Mouse (Mus musculus) granulocyte monocyte progenitor cell, adult 5-6 weeks (primary cell): ENCODE measurements around the gene Tars2. TPM values are rescaled to one million over a fixed set of nuclear protein-coding genes. Genes with fewer than 3 reads are reported as not detected.
"Not testable (repeated sequence)": the region's sequence is repeated elsewhere in the genome, so short reads cannot be mapped to it uniquely, and the experiment has no call there.

Experiments used
- ATAC-seq: replicated peaks from 2 replicates; pipeline ENCODE4 v1.8.0; 2016; ENCODE audit warnings: mild to moderate bottlenecking, moderate TSS enrichment, inconsistent platforms; ENCODE audit not compliant: poor library complexity, severe bottlenecking
- total RNA-seq, 2 experiments: library from RNA; stranded (forward) in 1 of 2; stranded (reverse) in 1 of 2; fragments of 200-712, 200-1000 nt in 1 of 2; fragments of >200 nt in 1 of 2; fragmentation: Nextera tagmentation in 1 of 2; gene quantifications; 2 replicates each; pipeline ENCODE4 v1.2.3; 2014 to 2017

The Tars2 gene
- total RNA-seq, 2 experiments from 2014 or later, result 47.6 to 63.0 TPM

GRCm38 (mm10) chr3:95698286-95698685 is 61.7 kb downstream of the Tars2 start:
- ATAC-seq, result no peak

DNA sequence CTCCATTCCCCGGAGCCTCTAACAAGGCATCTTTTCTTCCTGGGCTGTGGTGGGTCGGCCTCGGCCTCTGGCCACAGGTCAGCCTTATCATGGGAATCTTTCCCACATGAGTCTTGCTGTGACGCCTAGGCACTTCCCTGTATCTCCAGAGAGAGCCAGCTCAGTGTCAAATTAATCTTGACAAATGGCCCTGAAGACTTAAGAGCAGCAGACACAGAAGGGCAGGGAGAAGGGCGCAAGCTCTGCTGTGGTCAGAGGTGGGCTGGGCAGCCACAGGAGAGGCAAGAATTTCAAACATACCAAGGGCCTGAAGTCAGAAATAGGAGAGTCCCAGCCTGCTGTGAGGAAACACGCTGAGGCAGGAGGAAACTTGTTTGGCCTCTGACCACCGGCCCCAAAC is 63.6 kb downstream of the Tars2 start:
- no peak for ATAC-seq

GRCm38 (mm10) chr3:95695796-95696195 is 64.2 kb downstream of the Tars2 start:
- no peak for ATAC-seq

DNA sequence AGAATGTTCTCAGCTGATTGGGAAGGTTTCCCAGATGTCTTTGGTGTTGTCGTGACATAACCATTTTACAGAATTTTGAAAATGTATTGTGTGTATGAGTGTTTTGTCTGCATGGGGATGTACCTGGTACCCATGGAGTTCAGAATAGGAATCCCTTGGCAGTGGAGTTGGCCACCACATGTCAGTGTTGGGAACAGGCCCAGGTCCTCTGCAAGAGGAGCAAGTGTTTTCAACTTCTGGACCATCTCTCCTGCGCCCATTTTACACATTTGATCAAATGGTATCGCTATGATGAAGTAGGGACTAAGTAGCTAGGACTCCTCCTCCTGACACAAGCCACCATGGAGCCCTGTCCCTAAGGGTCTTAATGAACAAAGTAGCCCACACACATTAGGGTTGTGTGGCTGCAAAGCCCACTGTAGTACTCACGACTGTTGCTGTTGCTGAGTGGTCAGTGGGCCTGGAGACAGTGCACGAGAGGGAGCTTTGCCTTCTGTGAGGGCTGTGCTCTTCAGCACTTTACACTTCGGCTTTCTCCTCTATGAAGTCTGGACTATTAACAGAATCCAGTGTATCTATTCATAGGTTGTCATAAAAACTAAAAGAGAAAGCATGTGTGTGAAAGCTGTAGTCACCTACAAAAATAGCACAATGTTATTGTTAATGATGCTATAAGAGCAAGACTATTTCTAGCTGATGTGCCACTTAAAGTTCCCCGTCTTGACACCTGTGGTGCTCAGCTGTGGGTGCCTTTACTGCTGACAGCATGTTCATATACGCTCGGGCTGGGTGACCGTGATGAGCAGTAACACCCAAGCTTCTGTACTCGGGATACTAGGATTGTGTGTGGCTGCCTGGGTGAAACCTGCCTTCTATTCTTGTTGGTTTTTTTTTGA is 65.0 kb downstream of the Tars2 start:
- ATAC-seq, result no peak

- ATAC-seq, result peak; percentile 68
These were observed 65.9 kb downstream of the Tars2 start for GRCm38 (mm10) chr3:95693821-95694807.

DNA sequence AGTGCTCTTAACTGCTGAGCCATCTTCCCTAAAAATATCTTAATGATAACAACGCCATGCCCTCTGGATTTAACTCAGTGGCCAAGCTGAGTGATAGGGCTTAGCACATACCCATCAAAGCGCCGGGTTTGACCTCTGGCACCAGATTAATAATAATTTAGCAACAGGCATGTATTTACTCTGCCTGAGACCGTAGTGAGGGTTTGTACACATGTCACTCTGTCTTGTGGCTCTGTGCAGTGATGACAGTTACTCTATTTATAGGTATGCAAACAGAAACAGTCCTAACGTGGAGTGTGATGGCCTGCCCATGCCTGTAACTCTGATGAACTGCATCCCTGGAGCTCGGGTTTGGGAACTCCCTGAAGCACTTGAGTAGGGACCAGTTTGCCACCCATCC is 67.3 kb downstream of the Tars2 start:
- ATAC-seq, result no peak

DNA sequence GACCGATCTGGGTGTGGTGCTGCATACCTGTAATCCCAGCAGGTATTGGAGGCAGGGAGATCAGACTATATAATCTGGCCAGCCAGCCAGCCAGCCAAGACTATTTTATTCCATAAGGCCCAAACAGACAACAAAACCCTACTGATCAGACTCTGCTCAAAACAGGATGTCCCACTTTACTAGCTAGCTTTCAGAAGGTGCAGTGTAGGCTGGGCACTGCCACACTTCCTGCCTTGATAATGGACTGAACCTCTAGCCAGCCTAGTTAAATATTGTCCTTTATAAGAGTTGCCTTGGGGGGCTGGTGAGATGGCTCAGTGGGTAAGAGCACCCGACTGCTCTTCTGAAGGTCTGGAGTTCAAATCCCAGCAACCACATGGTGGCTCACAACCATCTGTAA is 69.5 kb downstream of the Tars2 start:
- not testable (repeated sequence) for ATAC-seq

Other genes starting within 250 kb of the Tars2 start
- 26.1 and 42.2 TPM in 2 replicates for gene Ctss, start 233.4 kb downstream of the Tars2 start, total RNA-seq (2014; fragmentation: Nextera tagmentation)
- gene Ctss, start 233.4 kb downstream of the Tars2 start, total RNA-seq (2017), result 74.5 and 94.5 TPM in 2 replicates
- not detected in 2 replicates for gene Hormad1, start 200.5 kb downstream of the Tars2 start, total RNA-seq (2014; fragmentation: Nextera tagmentation)
- not detected in 2 replicates for gene Hormad1, start 200.5 kb downstream of the Tars2 start, total RNA-seq (2017)
- 32.6 and 41.0 TPM in 2 replicates for gene Golph3l, start 171.3 kb downstream of the Tars2 start, total RNA-seq (2014; fragmentation: Nextera tagmentation)
- 48.4 and 54.8 TPM in 2 replicates for gene Golph3l, start 171.3 kb downstream of the Tars2 start, total RNA-seq (2017)
- gene Ensa, start 135.2 kb downstream of the Tars2 start, total RNA-seq (2014; fragmentation: Nextera tagmentation), result 44.2 and 44.3 TPM in 2 replicates
- 47.7 and 63.0 TPM in 2 replicates for gene Ensa, start 135.2 kb downstream of the Tars2 start, total RNA-seq (2017)
- gene Mcl1, start 101.4 kb downstream of the Tars2 start, total RNA-seq (2014; fragmentation: Nextera tagmentation), result 88.5 and 94.4 TPM in 2 replicates
- gene Mcl1, start 101.4 kb downstream of the Tars2 start, total RNA-seq (2017), result 123 and 124 TPM in 2 replicates
- 0.23 and 1.4 TPM in 2 replicates for gene Adamtsl4, start 72.3 kb downstream of the Tars2 start, total RNA-seq (2014; fragmentation: Nextera tagmentation)
- 0.17 TPM in 1 of 2 replicates, not detected in the other for gene Adamtsl4, start 72.3 kb downstream of the Tars2 start, total RNA-seq (2017)
- gene Ecm1, start 20.6 kb downstream of the Tars2 start, total RNA-seq (2014; fragmentation: Nextera tagmentation), result 5.6 and 10.4 TPM in 2 replicates
- 0.30 TPM in 1 of 2 replicates, not detected in the other for gene Ecm1, start 20.6 kb downstream of the Tars2 start, total RNA-seq (2017)
- gene Rprd2, start 58.7 kb upstream of the Tars2 start, total RNA-seq (2014; fragmentation: Nextera tagmentation), result 56.0 and 56.8 TPM in 2 replicates
- 17.5 and 23.8 TPM in 2 replicates for gene Rprd2, start 58.7 kb upstream of the Tars2 start, total RNA-seq (2017)
- 49.6 and 60.8 TPM in 2 replicates for gene Prpf3, start 95.7 kb upstream of the Tars2 start, total RNA-seq (2014; fragmentation: Nextera tagmentation)
- gene Prpf3, start 95.7 kb upstream of the Tars2 start, total RNA-seq (2017), result 35.9 and 45.7 TPM in 2 replicates
- 186 and 187 TPM in 2 replicates for gene Mrps21, start 111.3 kb upstream of the Tars2 start, total RNA-seq (2014; fragmentation: Nextera tagmentation)
- 342 and 431 TPM in 2 replicates for gene Mrps21, start 111.3 kb upstream of the Tars2 start, total RNA-seq (2017)
- gene Ciart, start 122.0 kb upstream of the Tars2 start, total RNA-seq (2014; fragmentation: Nextera tagmentation), result 2.6 and 4.6 TPM in 2 replicates
- gene Ciart, start 122.0 kb upstream of the Tars2 start, total RNA-seq (2017), result 0.90 and 4.0 TPM in 2 replicates
- gene BC028528, start 131.8 kb upstream of the Tars2 start, total RNA-seq (2014; fragmentation: Nextera tagmentation), result 36.7 and 51.1 TPM in 2 replicates
- 57.2 and 65.2 TPM in 2 replicates for gene BC028528, start 131.8 kb upstream of the Tars2 start, total RNA-seq (2017)
- 67.0 and 69.0 TPM in 2 replicates for gene Aph1a, start 133.8 kb upstream of the Tars2 start, total RNA-seq (2014; fragmentation: Nextera tagmentation)
- gene Aph1a, start 133.8 kb upstream of the Tars2 start, total RNA-seq (2017), result 31.8 and 42.8 TPM in 2 replicates
- gene Car14, start 144.5 kb upstream of the Tars2 start, total RNA-seq (2014; fragmentation: Nextera tagmentation), result not detected in 2 replicates
- gene Car14, start 144.5 kb upstream of the Tars2 start, total RNA-seq (2017), result not detected in 2 replicates
- gene Anp32e, start 169.0 kb upstream of the Tars2 start, total RNA-seq (2014; fragmentation: Nextera tagmentation), result 159 and 191 TPM in 2 replicates
- gene Anp32e, start 169.0 kb upstream of the Tars2 start, total RNA-seq (2017), result 445 and 523 TPM in 2 replicates
- gene Plekho1, start 235.8 kb upstream of the Tars2 start, total RNA-seq (2014; fragmentation: Nextera tagmentation), result 45.7 and 59.7 TPM in 2 replicates
- gene Plekho1, start 235.8 kb upstream of the Tars2 start, total RNA-seq (2017), result 30.2 and 31.3 TPM in 2 replicates